In the genomic region with DNA sequence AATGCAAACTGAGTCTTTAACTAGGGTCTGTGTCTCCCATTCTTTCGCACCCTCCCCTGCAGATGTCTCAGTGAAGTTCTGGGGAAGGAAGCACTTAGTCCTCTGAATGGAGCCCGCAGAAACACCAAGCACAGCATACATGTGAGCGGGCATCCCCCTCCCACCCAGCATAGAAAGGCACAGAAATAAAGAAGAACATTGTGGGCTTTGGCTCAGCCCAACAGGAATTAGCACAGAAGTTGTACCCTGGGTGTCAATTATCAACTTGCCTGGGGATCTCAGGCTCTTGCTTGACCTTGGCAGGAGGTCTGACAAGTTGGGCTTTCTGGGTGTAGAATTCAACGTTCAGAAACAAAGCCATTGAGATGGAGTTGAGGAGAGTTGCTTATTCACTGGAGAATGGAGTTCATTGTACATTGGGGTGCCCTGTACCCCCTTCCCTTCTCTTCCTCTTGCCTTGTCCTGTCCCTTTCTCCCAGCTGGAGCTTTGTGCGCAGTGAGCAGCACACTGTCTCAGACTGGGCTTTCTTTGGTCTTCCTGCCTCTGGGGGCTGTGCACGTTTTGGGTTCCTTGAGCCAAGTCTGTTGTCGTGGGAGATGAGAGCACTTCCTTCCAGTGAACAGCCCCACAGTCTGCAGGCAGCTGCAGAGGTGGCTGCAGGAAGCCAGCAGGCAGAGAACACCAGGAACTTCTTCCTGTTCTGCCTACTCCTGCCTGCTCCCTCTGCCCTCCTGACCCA, we compare ENCODE assay signal across 8 mouse cellular contexts.
DNase-seq lines count a peak whose midpoint lies in the region; ATAC-seq and TF ChIP-seq lines count a peak whose summit lies in the region.

No protein-coding gene starts in this region.

- ATAC-seq in forebrain, embryonic 14.5 days, result peak; percentile 90
- ATAC-seq in hindbrain, embryonic 13.5 days (ENCODE audit: low FRiP score), result peak; percentile 91
- ATAC-seq in midbrain, postnatal 0 days (ENCODE audit: low FRiP score), result peak; percentile 90

- H3K4me3 ChIP-seq in forebrain, embryonic 14.5 days (ENCODE audit: low read depth, low read length), result no peak overlapping the region
- no peak overlapping the region for H3K4me3 ChIP-seq in hindbrain, embryonic 13.5 days
- no peak overlapping the region for H3K4me3 ChIP-seq in midbrain, postnatal 0 days (ENCODE audit: low read depth, low read length)

- no peaks in the 10 kb centered on the region for H3K27me3 ChIP-seq in forebrain, embryonic 14.5 days (replicated peaks; ENCODE audit: control insufficient read depth, insufficient read depth, low read length)
- H3K27me3 ChIP-seq in hindbrain, embryonic 13.5 days, result no peaks in the 10 kb centered on the region
- no peaks in the 10 kb centered on the region for H3K27me3 ChIP-seq in midbrain, postnatal 0 days (ENCODE audit: insufficient read depth, low read length)

- peak; percentile 28 for DNase-seq in kidney, adult 11 months
- no peak for DNase-seq in kidney, adult 18-20 months
- peak; percentile 72 for DNase-seq in forebrain, embryonic 14.5 days (ENCODE audit: low spot score)
- DNase-seq in left cerebral cortex, adult 9 months (ENCODE audit: low spot score in 2 of 2), result peak; percentile 19 to 64
- DNase-seq in midbrain, postnatal 0 days (ENCODE audit: low spot score), result peak; percentile 82
- no peak for DNase-seq in testis, postnatal 10 days (ENCODE audit: low spot score)
- DNase-seq in ovary, postnatal 10 days (ENCODE audit: low spot score), result no peak

- no peaks in the 10 kb centered on the region for H3K36me3 ChIP-seq in forebrain, embryonic 14.5 days (ENCODE audit: control insufficient read depth, insufficient read depth, low read length)
- no peaks in the 10 kb centered on the region for H3K36me3 ChIP-seq in hindbrain, embryonic 13.5 days
- H3K36me3 ChIP-seq in midbrain, postnatal 0 days (ENCODE audit: insufficient read depth, low read length), result no peaks in the 10 kb centered on the region

- H3K9ac ChIP-seq in forebrain, embryonic 14.5 days (ENCODE audit: low read length), result no peak overlapping the region
- H3K9ac ChIP-seq in hindbrain, embryonic 13.5 days, result no peak overlapping the region
- no peak overlapping the region for H3K9ac ChIP-seq in midbrain, postnatal 0 days (replicated peaks; ENCODE audit: low read length, poor library complexity, severe bottlenecking)

- H3K27ac ChIP-seq in forebrain, embryonic 14.5 days (ENCODE audit: low read depth, low read length), result peak overlapping the region; percentile 58; the same call in 1 of the 2 replicates
- peak overlapping the region; percentile 62 for H3K27ac ChIP-seq in hindbrain, embryonic 13.5 days
- H3K27ac ChIP-seq in midbrain, postnatal 0 days (ENCODE audit: low read depth, low read length), result peak overlapping the region; percentile 47; the same call in 1 of the 2 replicates

- WGBS in forebrain, embryonic 14.5 days, result 27% methylated on average over 7 of the region's 7 CpGs
- WGBS in hindbrain, embryonic 13.5 days, result 45% methylated on average over 7 of the region's 7 CpGs
- 55% methylated on average over 7 of the region's 7 CpGs for WGBS in midbrain, postnatal 0 days

- TF ChIP-seq CTCF in midbrain, postnatal 0 days (IDR thresholded peaks at IDR 0.05), result no peak

- H3K9me3 ChIP-seq in forebrain, embryonic 14.5 days (replicated peaks; ENCODE audit: control insufficient read depth, low read length), result no peaks in the 10 kb centered on the region
- no peaks in the 10 kb centered on the region for H3K9me3 ChIP-seq in hindbrain, embryonic 13.5 days
- H3K9me3 ChIP-seq in midbrain, postnatal 0 days (ENCODE audit: low read length), result no peaks in the 10 kb centered on the region

- H3K4me2 ChIP-seq in forebrain, embryonic 14.5 days (ENCODE audit: low read length), result no peak overlapping the region
- no peak overlapping the region for H3K4me2 ChIP-seq in hindbrain, embryonic 13.5 days
- H3K4me2 ChIP-seq in midbrain, postnatal 0 days (ENCODE audit: low read depth, low read length, poor library complexity, severe bottlenecking), result no peak overlapping the region

- H3K4me1 ChIP-seq in forebrain, embryonic 14.5 days (ENCODE audit: control insufficient read depth, insufficient read depth, low read length), result peaks cover 11% of the 10 kb centered on the region
- peaks cover 5% of the 10 kb centered on the region for H3K4me1 ChIP-seq in hindbrain, embryonic 13.5 days (replicated peaks)
- no peaks in the 10 kb centered on the region for H3K4me1 ChIP-seq in midbrain, postnatal 0 days (ENCODE audit: insufficient read depth, low read length)

Comparison
In these comparisons a context has a peak if more than half of its experiments do, and no peak if none do; other contexts are left out.
1. DNase-seq: peak in kidney, adult 11 months (single experiment), forebrain, embryonic 14.5 days (single experiment), left cerebral cortex, adult 9 months (2 of 2) and midbrain, postnatal 0 days (single experiment); none in kidney, adult 18-20 months (single experiment), testis, postnatal 10 days (single experiment) and ovary, postnatal 10 days (single experiment).
2. Peak in every context shown above with its lines, with median percentiles within 50 percentile points of each other: ATAC-seq and H3K27ac ChIP-seq.